Mouse (Mus musculus): ENCODE data around the gene Olfr1412.
A peak's percentile ranks its signal among the peaks of the same experiment; 100 is the strongest.

The Olfr1412 gene

GRCm38 (mm10) chr1:92585479-92585878 is at the start of gene Olfr1412:
Gene Olfr1412 (plus strand): TSS chr1:92585779.
- DNase-seq = no peak

- no peak for DNase-seq
Measured at GRCm38 (mm10) chr1:92536972-92537371, 48.6 kb upstream of the Olfr1412 start.

- DNase-seq = no peak
Measured at GRCm38 (mm10) chr1:92539071-92539470, 46.5 kb upstream of the Olfr1412 start.

GRCm38 (mm10) chr1:92545929-92546328 is 39.6 kb upstream of the Olfr1412 start:
- no peak for DNase-seq

- DNase-seq = no peak
Measured at GRCm38 (mm10) chr1:92571022-92571421, 14.6 kb upstream of the Olfr1412 start, which contains the start of gene Olfr1413. Gene Olfr1413 (plus strand): TSS chr1:92571322.

GRCm38 (mm10) chr1:92594111-92594510 is 8.5 kb downstream of the Olfr1412 start, which contains the start of gene Olfr1411:
Gene Olfr1411 (plus strand): TSS chr1:92594411.
- no peak for DNase-seq

- no peak for DNase-seq
Measured at GRCm38 (mm10) chr1:92596019-92596418, 10.4 kb downstream of the Olfr1412 start.

- DNase-seq = no peak
Measured at GRCm38 (mm10) chr1:92605482-92605881, 19.9 kb downstream of the Olfr1412 start, which contains the start of gene Olfr1410. Gene Olfr1410 (plus strand): TSS chr1:92605782.

- no peak for DNase-seq
Measured at GRCm38 (mm10) chr1:92607711-92608110, 22.1 kb downstream of the Olfr1412 start.

- DNase-seq = peak; percentile 50 to 78
Measured at GRCm38 (mm10) chr1:92611008-92611407, 25.4 kb downstream of the Olfr1412 start.

- DNase-seq = no peak
Measured at GRCm38 (mm10) chr1:92613175-92613574, 27.6 kb downstream of the Olfr1412 start.

GRCm38 (mm10) chr1:92614516-92614915 is 28.9 kb downstream of the Olfr1412 start:
- DNase-seq = peak in 1 of 2 experiments; percentile 25

GRCm38 (mm10) chr1:92616046-92616445 is 30.5 kb downstream of the Olfr1412 start:
- no peak for DNase-seq

GRCm38 (mm10) chr1:92617488-92617887 is 31.9 kb downstream of the Olfr1412 start, which contains the start of gene Olfr12:
Gene Olfr12 (plus strand): TSS chr1:92617788.
- DNase-seq = no peak

- no peak for DNase-seq
Measured at GRCm38 (mm10) chr1:92618360-92618759, 32.8 kb downstream of the Olfr1412 start.

GRCm38 (mm10) chr1:92628227-92628626 is 42.6 kb downstream of the Olfr1412 start:
- no peak for DNase-seq

- DNase-seq = no peak
Measured at GRCm38 (mm10) chr1:92632196-92632595, 46.6 kb downstream of the Olfr1412 start.

GRCm38 (mm10) chr1:92632948-92633347 is 47.4 kb downstream of the Olfr1412 start:
- DNase-seq = no peak

GRCm38 (mm10) chr1:92633726-92634125 is 48.1 kb downstream of the Olfr1412 start:
- no peak for DNase-seq

- no peak for DNase-seq
Measured at GRCm38 (mm10) chr1:92634569-92634968, 49.0 kb downstream of the Olfr1412 start.

GRCm38 (mm10) chr1:92634976-92635599 is 49.5 kb downstream of the Olfr1412 start:
- DNase-seq = no peak

- no peak for DNase-seq
Measured at GRCm38 (mm10) chr1:92636015-92636414, 50.4 kb downstream of the Olfr1412 start.

- no peak for DNase-seq
Measured at GRCm38 (mm10) chr1:92636676-92637075, 51.1 kb downstream of the Olfr1412 start.

- DNase-seq = no peak
Measured at GRCm38 (mm10) chr1:92637501-92638172, 52.1 kb downstream of the Olfr1412 start.

Data from kidney, postnatal 36 days (tissue).